Mouse (Mus musculus): ENCODE measurements at regions not wholly inside any gene's neighbourhood (a gene's known extent, or its start where the extent isn't known, plus 50 kb on each side); places are given as distances from the start of the nearest gene placed in this dataset.
"Not testable (repeated sequence)": the region's sequence is repeated elsewhere in the genome, so short reads cannot be mapped to it uniquely, and the experiment has no call there.

GRCm38 (mm10) chr6:149246166-149246701 lies 57.7 kb upstream of the Amn1 start:
- Histone ChIP-seq H3K9ac (no peak overlapping the region), H3K27me3 (replicated peaks) (no peaks in the 10 kb centered on the region), H3K4me3 (no peak overlapping the region), H3K36me3 (no peaks in the 10 kb centered on the region), H3K4me2 (no peak overlapping the region), H3K4me1 (no peaks in the 10 kb centered on the region), H3K9me3 (replicated peaks) (peaks cover 21% of the 10 kb centered on the region), H3K27ac (no peak overlapping the region)
- ATAC-seq: no peak
- 90% methylated on average over 7 of the region's 7 CpGs for WGBS (ENCODE audit: insufficient replicate concordance)

DNA sequence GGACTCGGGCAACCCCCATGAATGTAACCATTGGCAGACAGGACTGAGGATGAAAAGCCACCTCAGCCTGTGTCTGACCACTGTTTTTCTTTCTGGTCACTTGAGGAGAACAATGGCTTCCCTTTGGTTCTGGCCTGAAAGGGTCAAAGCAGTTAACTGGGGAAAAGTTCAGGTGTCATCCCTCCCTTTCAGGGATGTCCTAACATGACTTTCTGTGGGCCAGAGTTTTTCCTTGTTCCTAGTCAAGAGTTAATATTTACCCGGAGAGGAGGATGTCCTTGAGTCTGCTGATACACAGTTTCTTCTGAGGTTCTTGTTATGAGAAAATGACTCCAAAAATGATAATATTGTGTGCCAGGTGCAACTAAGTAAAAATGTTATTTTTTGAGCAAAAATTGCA lies 57.2 kb upstream of the Amn1 start:
- not testable (repeated sequence) for H3K4me2 ChIP-seq; H3K4me1 ChIP-seq; H3K4me3 ChIP-seq; H3K27ac ChIP-seq; H3K27me3 ChIP-seq (replicated peaks); H3K36me3 ChIP-seq; H3K9ac ChIP-seq; ATAC-seq
- H3K9me3 ChIP-seq (replicated peaks): peaks cover 21% of the 10 kb centered on the region
- WGBS (ENCODE audit: insufficient replicate concordance): 68% methylated on average over 2 of the region's 2 CpGs

- no peak overlapping the region for H3K9ac ChIP-seq
- H3K4me1 ChIP-seq: no peaks in the 10 kb centered on the region
- ATAC-seq: no peak
- no peaks in the 10 kb centered on the region for H3K36me3 ChIP-seq
- no peak overlapping the region for H3K4me3 ChIP-seq
- H3K27ac ChIP-seq: no peak overlapping the region
- WGBS (ENCODE audit: insufficient replicate concordance): 65% methylated on average over 1 of the region's 1 CpGs
- peaks cover 21% of the 10 kb centered on the region for H3K9me3 ChIP-seq (replicated peaks)
- H3K4me2 ChIP-seq: no peak overlapping the region
- no peaks in the 10 kb centered on the region for H3K27me3 ChIP-seq (replicated peaks)
These were observed 55.6 kb upstream of the Amn1 start for GRCm38 (mm10) chr6:149244159-149244558.

DNA sequence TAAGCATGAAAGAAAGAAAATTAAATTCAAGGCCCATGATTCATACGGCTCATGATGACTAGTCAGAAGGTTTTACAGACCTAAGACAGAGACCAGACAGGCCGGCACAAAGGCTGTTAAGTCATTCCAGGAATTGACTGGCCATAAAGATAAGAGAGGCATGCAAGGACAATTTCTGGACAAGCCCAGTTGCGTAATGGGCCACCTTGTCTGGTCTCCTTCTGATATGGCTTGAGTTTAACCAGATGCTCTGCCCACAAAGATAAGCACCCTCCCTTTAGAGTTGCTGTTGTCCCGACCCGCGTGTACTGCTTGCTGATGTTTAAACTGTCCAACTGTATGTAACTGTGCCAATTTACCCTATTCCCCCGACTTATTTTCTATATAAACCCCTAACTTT lies 54.9 kb upstream of the Amn1 start:
- no peaks in the 10 kb centered on the region for H3K36me3 ChIP-seq
- 54% methylated on average over 7 of the region's 7 CpGs for WGBS (ENCODE audit: insufficient replicate concordance)
- H3K4me3 ChIP-seq: no peak overlapping the region
- ATAC-seq: peak; percentile 66
- H3K9ac ChIP-seq: no peak overlapping the region
- peaks cover 21% of the 10 kb centered on the region for H3K9me3 ChIP-seq (replicated peaks)
- no peaks in the 10 kb centered on the region for H3K27me3 ChIP-seq (replicated peaks)
- H3K4me2 ChIP-seq: no peak overlapping the region
- no peaks in the 10 kb centered on the region for H3K4me1 ChIP-seq
- H3K27ac ChIP-seq: no peak overlapping the region

DNA sequence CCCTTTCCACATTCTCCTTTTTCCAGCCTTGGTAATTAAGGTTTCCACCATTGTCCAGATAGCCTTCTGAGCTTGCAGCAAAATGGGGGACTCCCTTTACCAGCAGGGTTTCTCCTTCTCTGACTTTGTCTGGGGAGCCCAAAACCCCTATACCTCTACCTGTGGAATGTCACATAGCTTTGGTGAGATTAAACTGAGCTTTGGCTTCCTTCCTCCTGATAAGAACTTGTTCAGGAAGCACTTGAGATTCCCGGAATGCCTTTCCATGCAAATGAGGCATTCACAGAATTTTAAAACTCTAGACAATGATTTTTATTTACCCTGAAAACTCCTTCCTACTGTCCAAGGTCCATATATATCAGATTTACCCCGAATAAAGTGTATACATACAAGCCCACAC lies 49.8 kb upstream of the Amn1 start:
- Histone ChIP-seq H3K36me3 (no peaks in the 10 kb centered on the region), H3K4me3 (no peak overlapping the region), H3K9me3 (replicated peaks) (peaks cover 10% of the 10 kb centered on the region), H3K9ac (no peak overlapping the region), H3K4me2 (no peak overlapping the region), H3K4me1 (peaks cover 9% of the 10 kb centered on the region), H3K27me3 (replicated peaks) (no peaks in the 10 kb centered on the region), H3K27ac (no peak overlapping the region)
- 45% methylated on average over 2 of the region's 2 CpGs for WGBS (ENCODE audit: insufficient replicate concordance)
- ATAC-seq: no peak

Data from liver, embryonic 12.5 days (tissue).